Mouse (Mus musculus) testis, postnatal 10 days (tissue): ENCODE results near the gene Jhy.

Source experiments
- DNase-seq: peaks from one replicate; pipeline ENCODE4 v3.0.0; 2021; ENCODE audit warnings: low spot score

Gene Jhy

DNA sequence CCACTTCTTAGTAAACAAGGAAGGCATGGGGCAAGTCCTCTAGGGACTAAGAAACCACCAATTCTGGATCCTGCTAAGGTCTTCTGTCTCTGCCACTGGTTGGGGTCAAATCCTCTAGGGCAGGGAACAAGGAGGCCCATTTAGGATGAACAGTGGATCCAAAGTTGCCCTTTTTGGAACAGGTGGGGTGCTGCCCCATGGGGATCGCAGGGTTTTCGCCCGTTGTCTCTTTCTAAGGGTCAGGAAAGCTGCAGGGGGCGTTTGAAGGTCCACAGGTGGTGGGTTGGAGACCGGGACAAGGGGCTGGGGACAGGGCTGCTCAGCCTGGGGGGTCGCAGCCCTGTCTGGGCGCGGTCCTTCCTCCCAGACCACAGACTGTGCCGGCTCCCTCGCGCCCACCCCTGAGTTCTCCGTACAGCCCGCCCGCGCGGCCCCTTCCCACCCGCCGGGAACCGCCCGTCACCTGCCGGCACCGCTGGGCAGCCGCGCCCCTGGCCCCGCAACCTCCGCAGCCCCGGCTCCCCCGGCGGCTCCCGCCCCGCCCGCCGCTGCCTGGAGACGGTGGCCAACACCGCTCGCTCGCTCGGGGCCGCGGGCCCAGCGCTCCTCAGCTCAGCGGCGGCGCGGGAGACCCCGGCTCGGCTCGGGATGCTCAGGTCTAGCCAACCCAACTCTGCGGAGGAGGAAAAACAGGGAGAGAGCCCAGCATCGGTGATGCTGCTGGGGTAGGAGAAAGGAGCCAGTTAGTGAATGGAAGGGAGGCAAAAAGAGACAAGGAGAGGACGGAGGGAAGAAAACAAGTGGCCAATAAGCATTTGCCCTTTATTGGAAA lies at the start of gene Jhy:
Gene Jhy, minus strand, starts transcription at position 533 of the 832 bp plus-strand sequence.
- no peak for DNase-seq

DNA sequence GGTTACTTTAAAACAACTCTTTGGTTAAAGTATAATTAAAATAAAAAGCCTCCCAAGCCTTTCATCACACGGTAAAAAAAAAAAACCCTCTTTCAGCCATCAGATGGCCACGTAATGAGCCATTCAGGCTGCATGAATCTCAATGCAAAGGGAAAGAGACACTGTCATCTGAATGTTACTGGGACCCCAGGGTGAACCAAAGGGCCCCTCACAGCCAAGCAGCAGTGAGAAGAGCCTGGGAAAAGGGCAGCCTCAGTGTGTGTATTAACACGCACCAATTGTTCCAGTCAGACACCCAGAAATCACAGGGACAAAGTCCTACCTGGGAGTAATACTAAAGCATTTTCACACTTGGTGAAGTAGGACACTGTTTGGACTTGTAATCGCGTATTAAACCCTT lies 48.5 kb upstream of the Jhy start:
- no peak for DNase-seq

DNA sequence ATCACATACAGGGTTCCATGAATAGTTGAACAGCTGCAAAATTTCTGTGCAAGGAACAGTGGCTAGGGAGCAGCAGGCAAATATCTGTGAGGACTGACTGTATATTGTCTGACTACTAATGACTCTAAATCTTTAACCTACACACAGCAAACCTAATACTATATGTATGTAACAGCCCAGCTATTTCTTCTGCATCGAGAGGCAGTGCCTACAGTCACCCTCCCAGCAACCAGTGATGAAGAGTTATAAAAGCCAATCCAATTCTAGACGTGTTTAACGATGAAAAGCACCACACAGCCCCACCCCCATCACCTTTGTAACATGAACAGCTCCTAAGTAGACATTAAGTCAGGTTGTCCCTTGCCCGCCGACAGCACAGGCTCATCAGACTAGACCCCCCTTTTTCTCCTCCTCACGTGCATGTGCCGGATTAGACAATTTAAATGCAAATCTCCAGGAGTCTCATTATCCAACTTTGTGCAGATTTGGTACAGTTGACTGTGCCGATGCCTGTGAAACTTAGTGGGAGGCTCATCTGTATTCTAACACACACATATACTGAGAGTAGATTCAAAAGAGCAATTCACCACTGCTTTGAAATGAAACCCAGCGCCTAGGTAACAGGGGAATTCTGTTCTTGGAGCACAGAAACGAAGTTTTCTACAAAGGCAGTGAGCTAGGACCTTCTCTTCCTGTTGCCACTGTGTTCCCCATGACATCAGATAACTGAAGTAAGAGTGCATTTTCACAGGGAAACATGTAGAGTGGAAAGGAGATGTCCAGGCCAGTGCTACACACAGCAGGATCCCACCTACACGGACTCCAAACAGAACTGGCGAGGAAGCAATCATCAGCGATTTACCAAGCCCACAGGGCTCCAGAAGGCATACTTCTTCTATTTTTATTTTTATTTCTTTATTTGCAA lies 47.9 kb upstream of the Jhy start:
- no peak for DNase-seq

DNA sequence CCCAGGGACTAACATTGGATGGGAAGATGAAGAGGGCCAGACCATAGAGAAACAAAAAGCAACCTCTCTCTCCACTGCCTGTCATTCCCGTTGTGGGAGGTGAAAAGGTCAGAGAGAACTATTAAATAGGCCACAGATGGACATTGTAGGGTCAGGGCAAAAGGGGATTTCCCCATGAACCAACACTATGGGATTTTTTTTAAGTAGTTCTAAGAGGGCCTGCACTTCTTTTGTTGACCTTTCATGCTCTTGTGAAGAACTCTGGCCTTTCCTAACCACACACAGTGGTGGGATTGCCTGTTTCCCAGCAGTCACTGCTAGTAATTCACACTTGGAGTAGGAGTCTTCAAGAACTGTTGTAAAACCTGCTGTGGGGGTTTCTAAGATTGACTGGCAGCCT lies 43.9 kb upstream of the Jhy start:
- no peak for DNase-seq

DNA sequence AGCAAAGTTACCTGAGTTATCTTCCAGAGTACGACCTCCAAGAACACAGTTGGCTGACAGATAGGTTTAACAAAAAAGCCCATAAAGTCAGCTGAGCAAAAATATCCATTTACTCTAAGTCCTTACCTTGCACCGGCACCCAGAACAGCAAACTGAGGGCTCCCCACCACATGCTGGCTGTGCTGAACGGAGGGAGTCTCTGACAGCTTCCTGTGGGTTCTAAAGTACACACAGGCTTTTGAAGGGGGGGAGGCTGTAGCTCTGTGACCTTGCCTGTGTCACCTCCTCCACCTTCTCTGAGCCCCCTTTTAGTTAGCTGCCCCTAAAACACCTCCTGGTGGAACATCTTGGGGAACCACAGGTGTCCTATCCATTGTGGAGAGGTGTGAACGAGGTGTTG lies 40.5 kb upstream of the Jhy start, which contains the start of gene Crtam:
Gene Crtam, minus strand, starts transcription at position 214 of the 400 bp plus-strand sequence.
- no peak for DNase-seq

DNA sequence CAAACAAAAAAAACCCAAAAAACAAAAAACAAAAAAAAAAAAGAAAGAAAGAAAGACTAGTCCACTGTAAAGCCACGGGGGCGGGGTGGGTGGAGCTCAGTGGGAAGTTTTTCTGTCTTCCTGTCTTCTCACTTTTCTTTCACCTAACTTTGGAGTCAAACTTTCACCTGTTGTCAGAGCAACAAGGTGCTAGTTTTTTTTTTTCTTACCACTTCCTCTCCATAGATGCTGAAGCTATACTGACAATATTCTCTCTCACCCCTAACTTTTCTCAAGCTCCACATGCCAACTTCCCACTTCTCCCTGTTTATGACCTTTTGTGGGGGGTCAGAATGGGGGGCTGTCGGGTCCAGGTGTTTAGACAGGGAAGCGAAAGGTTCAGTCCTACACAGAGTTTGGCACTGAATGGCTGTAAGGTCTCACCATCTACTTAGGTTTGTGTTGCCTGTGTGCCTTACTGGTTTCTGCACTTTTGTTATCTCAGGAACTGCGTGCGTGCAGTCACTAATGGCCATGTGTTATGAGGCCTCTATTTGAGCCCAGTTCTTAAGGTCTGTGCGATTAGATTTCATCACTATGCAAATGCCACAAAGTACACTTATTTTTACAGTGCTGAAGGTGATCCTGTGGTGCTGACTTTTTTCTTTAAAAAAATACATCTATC lies 33.3 kb upstream of the Jhy start:
- DNase-seq = no peak

DNA sequence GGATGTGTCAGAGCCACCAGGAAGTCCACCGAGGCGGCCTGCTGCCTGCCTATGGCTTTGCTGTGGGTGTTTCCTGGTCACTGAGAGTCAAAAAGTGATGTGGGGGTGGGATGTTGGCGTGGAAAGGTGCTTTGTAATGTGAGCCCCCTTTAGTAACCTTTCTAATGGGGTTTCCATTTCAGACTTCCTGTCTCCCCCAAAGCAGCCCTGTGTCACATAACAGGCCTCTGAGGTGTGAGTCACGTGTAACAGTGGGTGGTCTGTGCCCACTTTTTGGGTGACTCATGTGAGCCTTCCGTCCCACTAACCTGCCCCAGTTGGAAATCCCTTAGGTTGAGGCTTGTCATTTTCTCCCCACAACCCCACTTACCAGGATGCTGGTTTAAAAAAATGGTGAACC lies 30.2 kb upstream of the Jhy start:
- no peak for DNase-seq

DNA sequence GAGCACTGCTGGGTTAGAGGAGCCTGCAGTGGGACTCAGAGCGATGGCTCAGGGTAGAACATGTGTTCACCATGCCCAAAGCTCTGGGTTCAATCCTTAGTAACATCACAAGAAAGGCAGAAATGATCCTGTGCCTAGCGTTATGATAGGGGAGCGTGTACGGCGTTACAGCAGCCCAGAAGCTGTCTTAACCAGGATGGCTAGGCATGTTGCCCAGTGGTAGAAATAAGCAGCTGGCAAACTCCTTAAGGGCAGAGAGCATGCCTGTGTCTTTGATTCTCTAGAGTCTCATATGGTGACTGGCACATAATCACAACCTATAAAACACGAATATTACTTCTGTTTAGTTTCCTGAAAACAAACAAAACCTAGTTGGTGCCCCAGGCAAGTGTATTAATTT lies 27.6 kb upstream of the Jhy start:
- no peak for DNase-seq

DNA sequence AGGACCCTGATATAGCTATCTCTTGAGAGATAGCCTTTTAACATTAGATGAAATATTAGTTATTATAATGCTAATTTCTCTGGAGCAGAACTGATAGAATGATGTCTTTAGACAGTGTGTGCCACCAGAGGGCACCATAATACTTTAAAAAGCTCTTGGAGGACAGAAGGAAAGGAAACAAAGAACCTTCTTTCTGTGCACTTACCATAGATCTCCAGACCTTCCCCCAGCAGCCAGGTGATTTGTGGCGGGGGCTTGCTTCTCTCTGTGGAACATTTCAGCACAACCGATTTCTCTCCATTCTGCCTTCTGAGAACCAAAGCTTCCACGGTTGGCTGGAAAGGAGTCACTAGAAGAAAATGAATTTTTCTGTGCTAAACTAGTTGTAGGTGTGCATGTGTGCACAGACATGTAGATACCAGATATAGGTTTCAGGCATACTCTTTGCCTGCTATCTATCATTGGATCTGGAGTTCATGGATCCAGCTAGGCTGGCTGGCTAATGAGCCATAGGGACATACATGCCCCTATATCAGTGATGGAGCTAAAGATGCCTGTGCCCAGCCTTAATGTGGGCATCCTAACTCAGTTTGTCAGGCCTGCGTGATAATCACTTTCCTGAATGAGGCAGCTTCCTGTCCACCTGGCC lies 26.1 kb upstream of the Jhy start:
- DNase-seq = peak; percentile 71

DNA sequence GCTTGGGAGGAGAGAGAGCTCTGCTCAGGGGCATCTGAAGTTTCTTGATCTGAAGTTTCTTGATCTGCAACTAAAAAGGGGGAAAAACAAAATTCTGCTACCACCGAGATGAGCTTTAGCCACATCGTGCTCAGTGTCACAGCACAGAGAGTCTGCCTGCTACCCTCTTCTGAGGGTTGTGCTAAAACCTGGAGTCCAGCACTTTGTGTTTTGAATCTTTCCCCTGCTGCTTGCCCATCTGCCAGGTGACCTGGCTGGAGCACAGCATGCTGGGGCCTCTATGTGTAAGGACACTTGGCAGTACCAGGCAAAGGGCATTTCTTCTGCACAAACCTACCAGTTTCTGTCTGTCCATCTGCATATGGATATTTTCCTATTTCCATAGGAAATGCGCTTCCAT lies 20.4 kb upstream of the Jhy start:
- DNase-seq = no peak

DNA sequence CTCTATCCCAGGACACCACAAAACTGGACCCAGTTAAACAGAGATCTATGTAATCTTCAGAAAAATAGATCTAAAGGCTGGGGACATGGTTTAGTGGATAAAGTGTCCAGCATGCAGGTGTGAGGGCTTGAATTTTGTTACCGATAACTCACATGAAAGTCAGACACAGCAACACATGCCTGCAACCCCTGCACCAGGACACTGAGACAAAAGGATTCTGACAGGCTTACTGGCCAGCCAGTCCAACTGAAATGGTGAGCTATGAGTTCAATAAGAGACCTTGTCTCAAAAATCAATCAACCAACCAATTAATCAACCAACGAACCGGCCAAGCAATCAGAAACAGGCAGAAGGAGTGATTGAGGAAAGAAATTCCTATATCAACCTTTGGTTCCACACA lies 19.8 kb upstream of the Jhy start:
- no peak for DNase-seq

DNA sequence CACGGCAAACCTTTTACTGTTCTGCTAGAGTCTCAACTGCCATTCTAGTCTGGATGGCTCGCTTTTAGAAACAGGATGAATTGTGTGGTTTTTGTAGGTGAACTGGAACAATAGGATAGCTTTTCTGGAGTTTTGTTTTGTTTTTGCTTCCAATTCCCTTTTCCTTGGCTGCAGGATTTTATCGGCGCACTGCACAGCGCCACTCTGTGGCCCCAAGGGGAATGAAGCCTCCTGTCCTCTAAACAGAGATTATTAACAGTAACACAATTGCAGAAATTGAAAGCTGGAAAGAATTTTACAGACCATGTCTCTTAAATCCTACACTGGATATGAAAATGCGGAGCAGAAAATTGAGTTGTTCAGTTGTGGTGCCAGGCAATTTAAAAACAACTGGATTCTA lies 18.6 kb upstream of the Jhy start:
- DNase-seq = peak; percentile 51

DNA sequence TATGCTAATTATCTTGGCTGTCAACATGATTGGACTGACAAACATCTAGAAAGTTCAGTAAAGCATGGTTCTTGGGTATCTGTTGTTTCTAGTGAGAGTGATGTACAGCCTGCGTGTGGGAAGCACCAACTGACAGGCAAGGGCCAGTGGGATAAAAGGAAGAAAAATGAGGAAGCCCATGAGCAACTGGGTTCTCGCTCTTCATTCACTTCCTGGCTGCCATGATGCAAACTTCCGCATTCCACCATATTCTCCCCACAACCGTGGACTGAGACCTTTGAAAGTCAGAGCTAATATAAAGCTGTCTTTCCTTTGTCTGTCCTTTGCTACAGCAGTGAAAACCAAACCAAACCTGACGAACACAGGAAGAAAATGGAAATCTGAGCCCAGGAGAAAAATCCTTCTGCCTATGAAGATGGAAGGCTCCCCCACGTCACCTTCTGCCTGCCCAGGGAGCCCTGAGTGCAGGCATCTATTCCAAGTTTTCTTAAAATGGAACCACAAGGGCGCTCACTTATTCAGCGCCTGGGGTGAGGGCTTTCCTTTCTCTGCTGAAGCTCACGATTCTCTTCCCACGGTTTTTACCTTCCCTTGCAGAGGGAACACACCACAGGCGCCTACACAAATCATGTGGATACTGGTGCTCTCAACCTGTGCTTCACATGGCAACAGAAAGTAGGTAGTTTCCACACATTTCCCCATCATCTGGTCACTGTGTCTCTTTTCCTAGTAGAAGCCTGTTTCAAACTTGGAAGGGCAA lies 10.3 kb upstream of the Jhy start:
- no peak for DNase-seq

DNA sequence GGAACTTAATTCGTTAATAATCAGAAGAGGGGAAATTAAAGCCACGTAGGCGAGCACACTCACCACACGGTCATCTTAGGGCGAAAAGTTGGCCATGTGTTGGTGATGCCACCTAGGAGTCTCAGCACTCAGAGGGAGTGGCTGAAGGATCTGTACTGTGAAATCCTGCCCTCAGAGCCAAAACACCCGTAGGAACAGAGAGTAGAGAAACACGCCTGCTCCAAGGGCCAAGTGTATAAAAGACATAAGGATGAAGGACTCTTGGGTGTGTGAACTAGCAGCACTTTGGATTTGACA lies 448 bp upstream of the Jhy start:
- DNase-seq = no peak

DNA sequence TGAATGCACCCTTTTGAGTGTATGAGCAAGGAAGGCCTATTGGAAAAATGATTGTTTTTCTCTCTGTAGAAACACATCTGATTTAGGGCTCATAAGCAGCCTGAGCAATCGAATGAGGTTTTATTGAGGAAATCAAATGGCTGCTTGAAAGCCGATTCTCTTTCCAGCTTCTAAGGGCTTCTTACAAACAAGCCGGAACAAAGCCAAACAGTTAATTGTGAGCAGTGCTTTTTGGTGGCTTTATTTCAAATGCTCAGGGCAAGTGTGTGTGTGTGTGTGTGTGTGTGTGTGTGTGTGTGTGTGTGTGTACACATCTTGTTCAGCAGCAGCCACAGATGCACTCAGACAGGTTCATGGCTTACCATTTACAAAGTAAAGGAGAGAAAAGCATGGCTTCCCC lies 2.5 kb downstream of the Jhy start:
- DNase-seq = no peak

DNA sequence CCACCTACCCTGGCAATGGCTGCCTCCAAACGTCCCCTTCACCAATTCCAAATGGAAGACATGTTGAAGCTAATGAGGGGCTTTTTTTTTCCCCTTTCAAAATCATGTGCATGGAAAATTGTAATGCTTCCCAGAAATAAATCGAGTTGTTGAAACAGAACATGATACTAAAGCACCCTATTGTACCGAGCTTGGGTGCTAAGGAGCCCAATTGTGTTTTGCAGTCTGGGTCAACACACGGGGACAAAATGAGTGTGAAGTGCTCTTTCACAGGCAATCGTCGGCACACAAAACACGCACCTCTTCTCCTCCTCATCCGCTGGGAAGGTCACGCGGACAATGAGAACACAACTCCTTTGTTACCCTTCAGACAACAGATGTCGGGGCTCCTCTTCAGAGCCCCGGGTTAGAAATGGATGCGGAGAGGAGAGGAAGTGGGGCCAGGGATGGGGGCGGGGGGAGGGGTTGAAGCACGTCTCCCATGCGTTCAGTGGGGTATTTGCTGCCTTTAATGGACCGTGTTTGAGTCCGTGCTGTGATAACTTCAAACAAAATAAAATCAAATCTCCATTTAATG lies 14.8 kb downstream of the Jhy start:
- DNase-seq = no peak

DNA sequence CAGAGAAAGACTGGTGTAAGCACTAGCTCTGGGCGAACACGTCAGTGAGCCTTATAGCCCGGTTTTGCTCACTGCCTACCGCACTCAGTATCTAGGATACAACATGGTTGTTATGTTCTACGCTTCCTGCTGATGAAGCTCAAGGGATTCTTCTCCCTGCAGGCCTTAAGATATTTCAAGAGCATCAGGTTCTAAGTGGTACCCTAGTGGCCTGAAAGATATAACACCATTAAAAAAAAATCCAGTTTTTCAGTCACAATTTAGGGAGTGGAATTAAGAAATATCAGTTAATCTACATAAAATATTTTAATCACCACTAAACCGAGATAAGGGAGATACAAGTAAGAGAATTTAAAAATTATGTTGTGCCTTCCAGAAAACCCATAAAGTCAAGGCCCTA lies 15.4 kb downstream of the Jhy start:
- DNase-seq = no peak

DNA sequence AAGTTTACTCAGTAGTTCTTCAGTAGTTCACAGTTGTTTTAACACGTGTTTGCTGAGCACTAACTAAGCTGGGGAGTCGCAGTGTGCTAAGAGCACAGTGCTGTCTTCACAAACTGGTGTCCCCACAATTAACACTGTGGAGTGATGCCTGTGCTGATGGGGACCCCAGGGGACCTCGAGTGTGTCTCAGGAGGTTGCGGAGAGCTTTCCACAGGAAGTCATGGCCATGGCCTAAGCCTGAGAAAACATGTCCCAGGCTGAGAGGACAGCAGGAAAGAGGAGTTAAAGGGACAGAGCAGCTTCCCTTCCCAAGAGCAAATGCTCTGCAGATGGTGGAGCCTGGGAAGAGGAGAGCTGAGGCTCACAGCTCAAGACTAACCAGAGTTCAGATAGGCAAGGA lies 16.8 kb downstream of the Jhy start:
- no peak for DNase-seq

DNA sequence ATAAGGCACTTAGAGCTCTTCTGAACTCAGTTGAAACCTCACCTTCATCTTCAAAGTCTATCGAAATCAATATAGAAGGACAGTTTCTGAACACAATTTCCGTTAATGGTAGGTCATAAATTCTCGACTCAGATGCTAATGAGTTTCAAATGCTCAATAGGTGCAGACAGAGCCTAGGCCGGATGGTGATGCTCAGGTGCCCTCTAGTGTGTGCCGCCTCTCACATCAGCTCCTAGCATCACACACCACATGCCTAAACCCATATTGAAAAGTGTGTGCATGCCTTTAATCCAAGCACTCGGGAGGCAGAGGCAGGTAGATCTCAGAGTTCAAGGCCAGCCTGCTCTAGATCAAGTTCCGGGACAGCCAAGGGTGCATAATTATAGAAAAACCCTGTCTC lies 26.5 kb downstream of the Jhy start:
- peak; percentile 40 for DNase-seq

DNA sequence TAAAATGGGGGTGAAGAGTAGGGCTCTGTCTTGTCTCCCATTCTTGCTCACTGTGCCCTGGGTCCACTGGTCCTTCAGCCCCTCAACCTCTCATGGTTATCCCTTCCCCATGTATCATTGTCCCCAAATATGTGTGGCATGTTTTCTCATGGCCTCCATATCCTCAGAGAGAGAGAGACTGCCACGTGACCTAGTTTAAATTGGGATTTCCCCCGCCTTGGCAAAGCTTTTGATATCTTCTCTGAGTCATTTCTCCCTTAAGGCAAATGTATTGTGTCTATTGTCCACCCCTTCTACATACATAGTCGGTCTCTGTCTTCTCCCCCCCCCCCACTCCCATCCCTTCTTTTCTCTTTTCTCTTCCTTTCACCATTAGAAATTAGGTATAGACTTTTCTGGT lies 30.6 kb downstream of the Jhy start:
- DNase-seq = no peak

DNA sequence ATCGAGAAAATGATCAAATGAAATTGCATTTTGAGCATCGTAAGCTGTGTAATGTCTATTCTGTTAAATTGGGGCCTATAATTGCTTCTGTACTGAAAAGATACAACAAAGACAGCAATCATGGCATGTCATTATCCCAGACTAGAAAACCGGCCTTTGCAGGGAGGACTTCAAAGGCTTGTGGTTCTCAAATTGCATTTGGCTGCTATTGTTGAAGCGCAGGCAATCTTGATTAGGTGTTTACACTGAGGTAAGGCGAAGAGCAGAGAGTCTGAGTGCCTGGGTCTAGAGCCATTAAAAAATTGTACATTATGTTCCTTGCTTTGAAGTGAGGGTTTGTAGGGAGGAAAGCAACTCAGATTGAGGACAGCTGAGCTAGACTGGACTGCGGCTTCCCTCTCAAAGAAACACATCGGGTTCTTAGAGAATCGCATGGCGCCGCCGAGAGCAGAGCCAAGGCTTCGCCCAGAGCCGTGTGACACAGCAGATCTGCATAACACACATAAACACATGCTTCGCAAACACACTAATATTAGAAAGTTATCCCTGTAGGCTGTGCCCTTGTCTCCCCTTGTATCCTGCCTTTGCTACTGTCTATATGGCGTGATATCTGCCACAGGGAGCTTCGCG lies 36.5 kb downstream of the Jhy start:
- no peak for DNase-seq
